Mouse (Mus musculus): ENCODE data around the gene Ncapd2. TPM values are rescaled to one million over a fixed set of nuclear protein-coding genes. Genes with fewer than 3 reads are reported as not detected.

The Ncapd2 gene
- polyA plus RNA-seq, 1 experiment from 2014 or later, result 150 TPM

- H3K4me1 ChIP-seq (ENCODE audit: control insufficient read depth, insufficient read depth, low read length), result peaks cover 7% of the 10 kb centered on the region; the same call in 1 of the 2 replicates
- H3K27ac ChIP-seq (ENCODE audit: low read depth, low read length), result no peak overlapping the region
- H3K4me3 ChIP-seq (ENCODE audit: low read length), result no peak overlapping the region
- no peak overlapping the region for H3K4me2 ChIP-seq (replicated peaks; ENCODE audit: low read depth, low read length)
- H3K27me3 ChIP-seq (ENCODE audit: control insufficient read depth, insufficient read depth, low read length), result no peaks in the 10 kb centered on the region
- H3K9me3 ChIP-seq (ENCODE audit: control insufficient read depth, low read length), result no peaks in the 10 kb centered on the region
- 78% methylated on average over 6 of the region's 6 CpGs for WGBS
- no peak overlapping the region for H3K9ac ChIP-seq (ENCODE audit: low read depth, low read length)
- no peak for ATAC-seq (ENCODE audit: low FRiP score, low TSS enrichment)
- H3K36me3 ChIP-seq (ENCODE audit: control insufficient read depth, insufficient read depth, low read length), result no peaks in the 10 kb centered on the region
Observed at GRCm38 (mm10) chr6:125232516-125232915, 41.0 kb upstream of the Ncapd2 start.

GRCm38 (mm10) chr6:125232045-125232437, 40.5 kb upstream of the Ncapd2 start:
- Histone ChIP-seq H3K27me3 (ENCODE audit: control insufficient read depth, insufficient read depth, low read length) (no peaks in the 10 kb centered on the region), H3K36me3 (ENCODE audit: control insufficient read depth, insufficient read depth, low read length) (no peaks in the 10 kb centered on the region), H3K9ac (ENCODE audit: low read depth, low read length) (peak overlapping the region; percentile 77; the same call in 1 of the 2 replicates), H3K4me2 (replicated peaks; ENCODE audit: low read depth, low read length) (peak overlapping the region; percentile 59), H3K27ac (ENCODE audit: low read depth, low read length) (no peak overlapping the region), H3K9me3 (ENCODE audit: control insufficient read depth, low read length) (no peaks in the 10 kb centered on the region), H3K4me3 (ENCODE audit: low read length) (peak overlapping the region; percentile 47), H3K4me1 (ENCODE audit: control insufficient read depth, insufficient read depth, low read length) (peaks cover 7% of the 10 kb centered on the region; the same call in 1 of the 2 replicates)
- 58% methylated on average over 4 of the region's 4 CpGs for WGBS
- ATAC-seq (ENCODE audit: low FRiP score, low TSS enrichment), result no peak

GRCm38 (mm10) chr6:125231117-125232044, 39.9 kb upstream of the Ncapd2 start, which contains the start of gene Tapbpl:
TSS of gene Tapbpl (minus strand) at chr6:125231860.
- H3K9ac ChIP-seq (ENCODE audit: low read depth, low read length), result peak within 1 kb of the TSS; percentile 77
- H3K27ac ChIP-seq (ENCODE audit: low read depth, low read length), result peak within 1 kb of the TSS; percentile 2; the same call in 1 of the 2 replicates
- WGBS, result 8% methylated on average over 16 of the region's 16 CpGs
- no peaks in the 10 kb centered on the region for H3K36me3 ChIP-seq (ENCODE audit: control insufficient read depth, insufficient read depth, low read length)
- H3K4me3 ChIP-seq (ENCODE audit: low read length), result peak within 1 kb of the TSS; percentile 47
- peaks cover 7% of the 10 kb centered on the region; the same call in 1 of the 2 replicates for H3K4me1 ChIP-seq (ENCODE audit: control insufficient read depth, insufficient read depth, low read length)
- H3K9me3 ChIP-seq (ENCODE audit: control insufficient read depth, low read length), result no peaks in the 10 kb centered on the region
- peak; percentile 53; the same call in 1 of the 2 replicates for ATAC-seq (ENCODE audit: low FRiP score, low TSS enrichment)
- H3K4me2 ChIP-seq (replicated peaks; ENCODE audit: low read depth, low read length), result peak within 1 kb of the TSS; percentile 59
- no peaks in the 10 kb centered on the region for H3K27me3 ChIP-seq (ENCODE audit: control insufficient read depth, insufficient read depth, low read length)

GRCm38 (mm10) chr6:125230571-125230970, 39.1 kb upstream of the Ncapd2 start:
- Histone ChIP-seq H3K9me3 (ENCODE audit: control insufficient read depth, low read length) (no peaks in the 10 kb centered on the region), H3K27ac (ENCODE audit: low read depth, low read length) (no peak overlapping the region), H3K4me3 (ENCODE audit: low read length) (no peak overlapping the region), H3K9ac (ENCODE audit: low read depth, low read length) (no peak overlapping the region), H3K4me2 (replicated peaks; ENCODE audit: low read depth, low read length) (no peak overlapping the region), H3K36me3 (ENCODE audit: control insufficient read depth, insufficient read depth, low read length) (no peaks in the 10 kb centered on the region), H3K4me1 (ENCODE audit: control insufficient read depth, insufficient read depth, low read length) (peaks cover 7% of the 10 kb centered on the region; the same call in 1 of the 2 replicates), H3K27me3 (ENCODE audit: control insufficient read depth, insufficient read depth, low read length) (no peaks in the 10 kb centered on the region)
- no peak for ATAC-seq (ENCODE audit: low FRiP score, low TSS enrichment)
- WGBS, result 62% methylated on average over 9 of the region's 9 CpGs

GRCm38 (mm10) chr6:125225518-125226115, 34.1 kb upstream of the Ncapd2 start:
- ATAC-seq (ENCODE audit: low FRiP score, low TSS enrichment), result no peak
- Histone ChIP-seq H3K4me1 (ENCODE audit: control insufficient read depth, insufficient read depth, low read length) (0 out of 2 replicates have a peak, but pooled peaks cover 3% of the 10 kb centered on the region), H3K9me3 (ENCODE audit: control insufficient read depth, low read length) (no peaks in the 10 kb centered on the region), H3K36me3 (ENCODE audit: control insufficient read depth, insufficient read depth, low read length) (no peaks in the 10 kb centered on the region), H3K4me2 (replicated peaks; ENCODE audit: low read depth, low read length) (no peak overlapping the region), H3K9ac (ENCODE audit: low read depth, low read length) (no peak overlapping the region), H3K4me3 (ENCODE audit: low read length) (no peak overlapping the region), H3K27ac (ENCODE audit: low read depth, low read length) (no peak overlapping the region), H3K27me3 (ENCODE audit: control insufficient read depth, insufficient read depth, low read length) (no peaks in the 10 kb centered on the region)
- 87% methylated on average over 5 of the region's 5 CpGs for WGBS

- Histone ChIP-seq H3K9ac (ENCODE audit: low read depth, low read length) (no peak overlapping the region), H3K27ac (ENCODE audit: low read depth, low read length) (no peak overlapping the region), H3K36me3 (ENCODE audit: control insufficient read depth, insufficient read depth, low read length) (no peaks in the 10 kb centered on the region), H3K9me3 (ENCODE audit: control insufficient read depth, low read length) (no peaks in the 10 kb centered on the region), H3K27me3 (ENCODE audit: control insufficient read depth, insufficient read depth, low read length) (no peaks in the 10 kb centered on the region), H3K4me3 (ENCODE audit: low read length) (no peak overlapping the region), H3K4me1 (ENCODE audit: control insufficient read depth, insufficient read depth, low read length) (no peaks in the 10 kb centered on the region), H3K4me2 (replicated peaks; ENCODE audit: low read depth, low read length) (no peak overlapping the region)
- 83% methylated on average over 3 of the region's 3 CpGs for WGBS
- ATAC-seq (ENCODE audit: low FRiP score, low TSS enrichment), result no peak
Observed at GRCm38 (mm10) chr6:125222577-125222976, 31.1 kb upstream of the Ncapd2 start.

GRCm38 (mm10) chr6:125222146-125222545, 30.6 kb upstream of the Ncapd2 start:
- no peak for ATAC-seq (ENCODE audit: low FRiP score, low TSS enrichment)
- H3K4me2 ChIP-seq (replicated peaks; ENCODE audit: low read depth, low read length), result no peak overlapping the region
- no peaks in the 10 kb centered on the region for H3K9me3 ChIP-seq (ENCODE audit: control insufficient read depth, low read length)
- H3K27ac ChIP-seq (ENCODE audit: low read depth, low read length), result no peak overlapping the region
- H3K27me3 ChIP-seq (ENCODE audit: control insufficient read depth, insufficient read depth, low read length), result no peaks in the 10 kb centered on the region
- no peak overlapping the region for H3K9ac ChIP-seq (ENCODE audit: low read depth, low read length)
- no peak overlapping the region for H3K4me3 ChIP-seq (ENCODE audit: low read length)
- no peaks in the 10 kb centered on the region for H3K4me1 ChIP-seq (ENCODE audit: control insufficient read depth, insufficient read depth, low read length)
- WGBS, result 55% methylated on average over 2 of the region's 2 CpGs
- no peaks in the 10 kb centered on the region for H3K36me3 ChIP-seq (ENCODE audit: control insufficient read depth, insufficient read depth, low read length)

GRCm38 (mm10) chr6:125221115-125221745, 29.7 kb upstream of the Ncapd2 start:
- Histone ChIP-seq H3K27ac (ENCODE audit: low read depth, low read length) (no peak overlapping the region), H3K4me3 (ENCODE audit: low read length) (no peak overlapping the region), H3K9ac (ENCODE audit: low read depth, low read length) (no peak overlapping the region), H3K4me2 (replicated peaks; ENCODE audit: low read depth, low read length) (no peak overlapping the region), H3K36me3 (ENCODE audit: control insufficient read depth, insufficient read depth, low read length) (no peaks in the 10 kb centered on the region), H3K4me1 (ENCODE audit: control insufficient read depth, insufficient read depth, low read length) (no peaks in the 10 kb centered on the region), H3K9me3 (ENCODE audit: control insufficient read depth, low read length) (no peaks in the 10 kb centered on the region), H3K27me3 (ENCODE audit: control insufficient read depth, insufficient read depth, low read length) (no peaks in the 10 kb centered on the region)
- ATAC-seq (ENCODE audit: low FRiP score, low TSS enrichment), result no peak
- WGBS, result 89% methylated on average over 20 of the region's 20 CpGs

All from kidney, embryonic 14.5 days (tissue).